ENCODE assay signal across 13 mouse cellular contexts in the genomic region with DNA sequence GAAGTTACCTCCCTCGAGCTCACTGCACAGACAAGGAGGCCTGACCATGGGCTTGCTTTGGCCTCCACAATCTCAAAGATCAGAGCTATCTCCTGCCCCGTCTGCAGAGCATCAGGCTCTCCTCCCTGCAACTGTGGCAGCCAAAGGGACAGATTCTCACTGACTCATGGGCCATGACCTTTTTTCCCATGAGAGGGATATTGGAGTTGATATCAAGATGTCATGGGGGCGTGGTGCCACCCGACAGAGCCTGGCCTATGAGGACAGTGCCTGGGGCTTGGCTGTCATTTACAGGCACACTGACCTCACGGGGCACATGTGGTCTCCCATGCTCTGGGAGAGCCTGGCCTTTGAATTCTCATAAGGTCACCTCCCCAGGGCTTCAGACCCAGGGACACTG.
"Had no signal": no experiment of that assay in that cellular context is flagged by ENCODE, and none has a peak within 500 bp of the region (broad histone marks: within the 10 kb centered on the region; RNA-seq: fewer than 3 reads in every experiment).

No protein-coding gene starts in this region.

- H3K9ac ChIP-seq: kidney, embryonic 15.5 days; limb, embryonic 12.5 days; liver, embryonic 13.5 days; liver, postnatal 0 days; neural tube, embryonic 15.5 days had no signal

- H3K27me3 ChIP-seq: kidney, embryonic 15.5 days; limb, embryonic 12.5 days; liver, embryonic 13.5 days; neural tube, embryonic 15.5 days had no signal

- H3K4me1 ChIP-seq: kidney, embryonic 15.5 days; limb, embryonic 12.5 days; liver, embryonic 13.5 days had no signal

- H3K27ac ChIP-seq: kidney, embryonic 15.5 days; limb, embryonic 12.5 days; liver, embryonic 13.5 days; neural tube, embryonic 15.5 days; stomach, postnatal 0 days had no signal

- H3K4me2 ChIP-seq: kidney, embryonic 15.5 days; limb, embryonic 12.5 days; liver, embryonic 13.5 days; neural tube, embryonic 15.5 days had no signal

- DNase-seq: kidney, adult 2 months; kidney, postnatal 14 days; liver; liver, embryonic 13.5 days; liver, postnatal 0 days; midbrain, embryonic 14.5 days; right cerebral cortex, adult 18-20 months; right cerebral cortex, postnatal 25 days had no signal

- ATAC-seq: liver, postnatal 0 days had no signal

- H3K9me3 ChIP-seq: kidney, embryonic 15.5 days; limb, embryonic 12.5 days; liver, embryonic 13.5 days had no signal

- H3K4me3 ChIP-seq: kidney, embryonic 15.5 days; limb, embryonic 12.5 days; liver, embryonic 13.5 days; myocyte; neural tube, embryonic 15.5 days had no signal

- H3K36me3 ChIP-seq: kidney, embryonic 15.5 days; limb, embryonic 12.5 days; liver, embryonic 13.5 days had no signal
